Mouse (Mus musculus) kidney, embryonic 14.5 days (tissue): ENCODE data around the gene Mga. TPM values are rescaled to one million over a fixed set of nuclear protein-coding genes. Genes with fewer than 3 reads are reported as not detected.

Experiments
- ATAC-seq: fragments of 200-750 bp; cut with Nextera tagmentation; 2 replicates; pipeline ENCODE4 v1.8.0; 2017; ENCODE audit warnings: moderate number of reproducible peaks, mild to moderate bottlenecking, moderate TSS enrichment, moderate library complexity; ENCODE audit not compliant: low FRiP score, low TSS enrichment
- H3K27ac ChIP-seq: fragments of 300-500 bp; sonication (generic); 2 replicates; pipeline ENCODE4 v1.5.1; 2014; ENCODE audit warnings: low read depth, mild to moderate bottlenecking, low read length, moderate library complexity, mixed read lengths
- H3K27me3 ChIP-seq: fragments of 300-500 bp; sonication (generic); 2 replicates; pipeline ENCODE4 v1.6.1; 2014; ENCODE audit warnings: mild to moderate bottlenecking, low read length; ENCODE audit not compliant: control insufficient read depth, insufficient read depth
- H3K36me3 ChIP-seq: fragments of 300-500 bp; sonication (generic); 2 replicates; pipeline ENCODE4 v1.6.1; 2014; ENCODE audit warnings: low read length, mixed read lengths; ENCODE audit not compliant: control insufficient read depth, insufficient read depth
- H3K4me1 ChIP-seq: fragments of 300-500 bp; sonication (generic); 2 replicates; pipeline ENCODE4 v1.6.1; 2014; ENCODE audit warnings: low read length, mixed read lengths; ENCODE audit not compliant: control insufficient read depth, insufficient read depth
- H3K4me2 ChIP-seq: fragments of 300-500 bp; sonication (generic); replicated peaks from 2 replicates; pipeline ENCODE4 v1.6.1; 2014; ENCODE audit warnings: low read depth, mild to moderate bottlenecking, low read length
- H3K4me3 ChIP-seq: fragments of 300-500 bp; sonication (generic); 2 replicates; pipeline ENCODE4 v1.5.1; 2014; ENCODE audit warnings: mild to moderate bottlenecking, low read length
- H3K9ac ChIP-seq: fragments of 300-500 bp; sonication (generic); 2 replicates; pipeline ENCODE4 v1.6.1; 2014; ENCODE audit warnings: low read depth, mild to moderate bottlenecking, low read length, moderate library complexity
- H3K9me3 ChIP-seq: fragments of 300-500 bp; sonication (generic); 2 replicates; pipeline ENCODE4 v1.6.1; 2016; ENCODE audit warnings: low read length; ENCODE audit not compliant: control insufficient read depth
- WGBS: fragments of 180-500 bp; shearing (Covaris S2); extraction: QIAGEN DNeasy Blood & Tissue Kit; methylation state at CpG from one replicate; pipeline ENCODE4 v1.1.7; 2014; 5-methylcytosine and 5-hydroxymethylcytosine counted together
- polyA plus RNA-seq: library from polyadenylated mRNA; unstranded; fragments of >200 nt; fragmentation: Nextera tagmentation; extraction: Ambion mirVana; gene quantifications from 2 replicates; pipeline ENCODE4 v1.2.1, GENCODE M21; 2014

The Mga gene
- polyA plus RNA-seq, 1 experiment from 2014 or later: 41.5 TPM

DNA sequence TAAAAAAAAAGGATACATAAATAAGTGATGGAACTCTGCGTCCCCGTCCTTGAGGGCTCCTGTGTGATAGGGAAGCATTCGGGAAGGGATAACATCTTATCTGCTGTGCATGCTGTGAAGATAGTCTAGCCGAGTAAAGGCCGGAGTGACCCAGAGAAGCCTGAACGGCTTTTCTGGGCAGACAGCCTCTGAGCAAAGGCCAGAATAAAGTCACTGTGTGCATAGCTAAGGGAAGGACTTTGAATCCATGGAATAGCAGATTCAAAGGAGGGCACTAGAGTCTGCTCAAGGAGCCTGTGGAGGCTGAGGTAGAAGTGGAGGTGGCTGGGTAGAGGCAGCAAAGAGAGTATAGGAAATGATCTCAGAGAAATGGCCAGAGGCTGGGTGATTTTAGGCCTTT, 97.8 kb downstream of the Mga start:
- Histone ChIP-seq H3K9me3 (no peaks in the 10 kb centered on the region), H3K9ac (no peak overlapping the region), H3K4me1 (peaks cover 18% of the 10 kb centered on the region; the same call in 1 of the 2 replicates), H3K4me3 (no peak overlapping the region), H3K36me3 (peaks cover 2% of the 10 kb centered on the region; the same call in 1 of the 2 replicates), H3K4me2 (no peak overlapping the region), H3K27me3 (no peaks in the 10 kb centered on the region), H3K27ac (peak overlapping the region; percentile 93)
- WGBS: 77% methylated on average over 6 of the region's 6 CpGs
- ATAC-seq: no peak

DNA sequence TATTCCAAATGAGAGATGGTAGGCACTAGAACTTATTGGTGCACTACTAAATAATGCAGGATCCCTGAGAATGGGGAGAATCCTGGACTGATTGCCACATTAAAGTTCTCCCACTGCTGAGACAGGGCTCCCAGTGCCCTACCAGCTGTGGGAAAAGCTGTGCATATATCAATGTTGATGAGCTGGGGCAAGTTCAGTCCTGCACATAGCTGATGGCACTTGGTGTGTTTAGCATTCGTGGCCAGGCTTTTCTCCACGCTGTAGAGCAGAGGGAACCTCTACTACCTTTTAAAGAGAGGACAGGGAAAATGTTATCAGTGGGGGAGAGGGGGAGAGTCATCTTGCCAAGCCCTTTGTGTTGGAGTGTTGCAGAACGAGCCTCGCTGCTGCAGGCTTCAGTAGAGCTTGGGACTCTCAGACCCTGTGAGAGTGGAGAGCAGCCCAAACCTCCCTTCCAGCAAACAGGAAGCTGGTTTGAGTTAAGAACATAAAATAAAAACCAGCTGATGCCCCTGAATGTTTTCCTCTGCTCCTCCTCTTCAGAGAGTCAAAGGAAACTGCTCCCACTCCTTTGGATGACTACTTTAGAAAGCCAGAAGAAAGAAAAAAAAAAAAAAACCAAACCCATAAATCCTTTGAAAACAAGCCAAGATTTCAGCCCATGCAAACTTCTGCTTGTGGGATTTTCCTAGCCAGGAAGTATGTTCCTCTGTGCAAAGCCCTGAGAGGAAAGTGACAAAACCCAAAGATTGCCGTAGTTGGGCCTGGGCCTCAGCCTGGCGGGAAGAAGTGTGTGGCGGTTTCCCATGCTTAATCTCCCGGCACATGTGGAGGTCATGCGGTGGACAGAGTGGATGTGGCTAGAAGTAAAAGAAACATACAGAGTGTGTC, 98.6 kb downstream of the Mga start:
- 43% methylated on average over 9 of the region's 9 CpGs for whole genome bisulfite sequencing
- no peaks in the 10 kb centered on the region for H3K9me3 ChIP-seq

DNA sequence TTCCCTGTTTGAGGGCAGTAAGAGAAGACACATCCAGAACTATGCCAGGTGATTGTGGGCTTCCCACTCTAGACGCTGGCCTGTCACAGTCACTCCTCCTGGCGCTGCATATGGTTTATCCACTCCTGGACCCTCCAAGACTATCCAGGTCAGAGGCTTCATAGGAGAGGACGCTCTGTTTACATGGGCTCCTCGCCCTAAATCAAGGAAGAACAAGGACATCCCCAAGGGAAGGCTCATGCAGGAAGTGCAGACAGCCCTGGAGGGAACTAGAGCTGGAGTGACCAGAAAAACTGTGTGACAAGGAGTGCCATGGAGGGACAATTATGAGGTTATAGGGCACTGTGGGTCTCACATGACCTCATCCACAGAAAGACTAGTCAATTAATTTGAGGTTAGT, 100.3 kb downstream of the Mga start:
- Histone ChIP-seq H3K9ac (no peak overlapping the region), H3K27ac (no peak overlapping the region), H3K4me3 (no peak overlapping the region), H3K9me3 (no peaks in the 10 kb centered on the region), H3K4me1 (peaks cover 26% of the 10 kb centered on the region), H3K27me3 (no peaks in the 10 kb centered on the region), H3K36me3 (peaks cover 2% of the 10 kb centered on the region; the same call in 1 of the 2 replicates), H3K4me2 (no peak overlapping the region)
- no peak for ATAC-seq
- 74% methylated on average over 4 of the region's 4 CpGs for WGBS

More for the DNA sequence above, 98.6 kb downstream of the Mga start:
- Histone ChIP-seq H3K9ac (no peak overlapping the region; the same call in 1 of the 2 replicates), H3K36me3 (peaks cover 2% of the 10 kb centered on the region; the same call in 1 of the 2 replicates), H3K4me2 (no peak overlapping the region), H3K27ac (peak overlapping the region; percentile 93), H3K4me1 (peaks cover 18% of the 10 kb centered on the region; the same call in 1 of the 2 replicates), H3K4me3 (no peak overlapping the region), H3K27me3 (no peaks in the 10 kb centered on the region)
- peak; percentile 32; the same call in 1 of the 2 replicates for ATAC-seq

DNA sequence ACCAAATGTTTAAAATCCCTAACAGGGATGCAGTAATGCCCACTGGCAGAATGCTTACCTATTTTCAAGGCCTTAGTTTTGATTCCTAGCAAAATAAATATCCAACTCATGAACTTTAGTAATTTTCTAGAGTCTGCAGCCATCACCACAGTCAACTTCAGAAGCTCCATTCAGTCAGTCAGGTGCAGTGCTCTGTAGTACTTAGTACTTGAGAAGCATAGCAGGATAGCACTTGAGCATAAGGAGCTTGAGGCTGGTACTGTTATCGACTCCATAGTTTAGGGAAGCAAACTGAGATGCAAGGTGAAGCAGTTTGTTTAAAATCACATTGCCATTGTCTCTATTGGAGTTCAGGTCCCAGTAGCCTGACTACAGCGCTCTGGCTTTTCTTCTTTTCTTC, 102.7 kb downstream of the Mga start:
- Histone ChIP-seq H3K36me3 (peaks cover 2% of the 10 kb centered on the region; the same call in 1 of the 2 replicates), H3K9ac (no peak overlapping the region), H3K4me2 (no peak overlapping the region), H3K4me1 (peaks cover 24% of the 10 kb centered on the region), H3K4me3 (no peak overlapping the region), H3K27me3 (no peaks in the 10 kb centered on the region), H3K27ac (no peak overlapping the region), H3K9me3 (no peaks in the 10 kb centered on the region)
- 93% methylated on average over 2 of the region's 2 CpGs for WGBS
- ATAC-seq: no peak

DNA sequence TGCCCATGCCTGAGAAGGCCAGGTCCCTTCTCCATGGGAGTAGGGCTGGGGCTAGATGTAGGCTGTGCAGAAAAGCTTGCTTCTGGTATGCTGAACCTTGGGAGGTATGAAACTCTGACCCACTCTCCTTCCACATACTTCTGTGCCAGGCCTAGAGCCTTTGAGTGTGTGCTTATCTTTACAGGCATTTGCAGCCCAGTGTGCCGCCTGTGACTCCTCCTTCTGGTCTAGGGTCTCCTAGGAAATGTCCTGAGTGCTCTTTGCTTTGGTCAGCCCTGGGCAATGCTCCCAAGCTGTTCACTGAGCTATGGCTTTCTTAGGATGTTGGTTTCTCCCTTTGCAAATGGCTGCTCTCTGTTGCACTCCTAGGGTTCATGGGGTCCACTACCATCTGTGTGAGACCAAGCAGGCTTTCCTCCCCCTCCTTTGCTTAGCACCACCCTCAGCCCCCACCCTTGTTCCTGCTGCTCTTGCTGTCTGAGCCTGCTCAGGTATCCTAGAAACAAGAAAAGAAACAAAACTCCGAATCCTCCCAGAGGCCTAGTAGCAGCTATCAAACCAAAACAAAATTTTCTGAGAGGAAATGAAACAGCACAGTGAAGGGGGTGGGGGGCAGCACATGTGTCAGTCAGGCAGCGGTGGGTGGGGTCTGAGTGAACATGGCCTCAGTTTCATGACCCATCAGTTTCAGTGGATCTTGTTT, 104.0 kb downstream of the Mga start:
- H3K27ac ChIP-seq: peak overlapping the region; percentile 19; the same call in 1 of the 2 replicates

DNA sequence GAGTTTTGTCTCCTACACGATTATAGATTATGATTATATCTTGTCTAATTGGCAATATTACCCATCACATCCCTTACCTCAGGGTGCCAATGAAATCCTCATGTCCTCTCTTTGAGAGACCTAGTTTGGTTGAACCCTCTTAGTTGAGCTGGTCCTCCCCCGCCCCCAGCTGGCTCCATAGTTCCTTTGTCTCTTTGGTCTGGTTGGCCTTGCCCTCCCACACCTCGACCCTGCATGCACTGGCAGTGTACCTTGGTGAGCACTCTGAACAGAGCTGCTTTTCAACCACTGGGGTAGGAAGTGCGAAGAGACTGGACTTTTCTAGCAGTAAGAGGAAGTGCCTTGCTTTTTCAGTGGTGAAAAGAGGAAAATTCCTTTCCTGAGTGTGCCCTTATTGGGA, 104.9 kb downstream of the Mga start:
- no peaks in the 10 kb centered on the region for H3K27me3 ChIP-seq
- peaks cover 2% of the 10 kb centered on the region; the same call in 1 of the 2 replicates for H3K36me3 ChIP-seq
- WGBS: 71% methylated on average over 4 of the region's 4 CpGs
- no peaks in the 10 kb centered on the region for H3K9me3 ChIP-seq
- no peak overlapping the region for H3K4me2 ChIP-seq
- no peak for ATAC-seq
- no peak overlapping the region; the same call in 1 of the 2 replicates for H3K27ac ChIP-seq
- peaks cover 8% of the 10 kb centered on the region; the same call in 1 of the 2 replicates for H3K4me1 ChIP-seq
- H3K4me3 ChIP-seq: no peak overlapping the region
- no peak overlapping the region for H3K9ac ChIP-seq

More for the DNA sequence above, 104.0 kb downstream of the Mga start:
- peaks cover 14% of the 10 kb centered on the region for H3K4me1 ChIP-seq
- no peak overlapping the region for H3K4me2 ChIP-seq
- ATAC-seq: peak; percentile 56; the same call in 1 of the 2 replicates
- H3K27me3 ChIP-seq: no peaks in the 10 kb centered on the region
- H3K4me3 ChIP-seq: no peak overlapping the region
- peaks cover 2% of the 10 kb centered on the region; the same call in 1 of the 2 replicates for H3K36me3 ChIP-seq
- H3K9me3 ChIP-seq: no peaks in the 10 kb centered on the region
- WGBS: 60% methylated on average over 3 of the region's 3 CpGs
- H3K9ac ChIP-seq: no peak overlapping the region

DNA sequence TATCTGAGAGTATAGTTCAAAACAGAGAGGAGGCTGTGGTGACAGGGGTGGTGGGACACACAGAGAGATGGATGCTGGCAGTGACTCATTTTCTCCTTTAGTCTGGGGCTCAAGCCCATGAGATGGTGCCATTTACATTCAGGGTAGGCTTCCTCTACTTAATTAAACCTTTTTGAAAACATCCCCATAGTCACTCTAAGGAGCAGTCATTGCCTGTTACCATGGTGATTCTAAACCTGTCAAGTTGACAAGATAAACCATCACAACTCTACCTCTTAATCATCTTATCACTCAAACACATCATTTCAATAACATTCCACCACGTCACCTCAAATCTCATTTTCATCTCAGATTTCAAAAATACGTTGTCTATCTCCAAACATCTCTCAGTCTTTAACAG, 106.9 kb downstream of the Mga start:
- ATAC-seq: no peak
- 85% methylated on average over 2 of the region's 2 CpGs for WGBS
- H3K27ac ChIP-seq: no peak overlapping the region

DNA sequence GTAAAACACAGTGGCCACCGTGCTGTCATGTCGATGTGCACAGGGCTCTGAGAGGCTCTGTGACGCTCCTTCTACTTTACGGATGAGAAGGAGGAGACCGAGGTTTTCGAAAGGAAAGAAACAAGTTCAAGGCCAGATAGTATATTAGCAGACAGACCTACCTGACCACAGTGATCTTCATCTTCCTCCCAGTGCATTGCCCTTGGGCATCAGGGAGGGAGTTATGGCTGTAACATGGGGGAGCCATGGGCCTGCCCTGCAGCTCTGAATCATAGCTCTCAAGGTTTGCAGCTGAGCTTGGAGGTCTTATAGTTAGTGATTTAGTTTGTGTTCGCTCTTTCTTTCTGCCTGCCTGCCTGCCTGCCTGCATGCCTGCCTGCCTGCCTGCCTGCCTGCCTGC, 109.7 kb downstream of the Mga start:
- 95% methylated on average over 7 of the region's 7 CpGs for WGBS
- ATAC-seq: no peak
- no peak overlapping the region for H3K9ac ChIP-seq
- no peak overlapping the region for H3K4me2 ChIP-seq
- H3K36me3 ChIP-seq: no peaks in the 10 kb centered on the region
- H3K27me3 ChIP-seq: no peaks in the 10 kb centered on the region
- H3K9me3 ChIP-seq: no peaks in the 10 kb centered on the region
- no peak overlapping the region for H3K4me3 ChIP-seq
- 0 out of 2 replicates have a peak, but pooled peaks cover under 1% of the 10 kb centered on the region for H3K4me1 ChIP-seq
- no peak overlapping the region for H3K27ac ChIP-seq

More for the DNA sequence above, 106.9 kb downstream of the Mga start:
- peaks cover 1% of the 10 kb centered on the region; the same call in 1 of the 2 replicates for H3K36me3 ChIP-seq
- H3K27me3 ChIP-seq: no peaks in the 10 kb centered on the region
- H3K4me2 ChIP-seq: no peak overlapping the region
- H3K4me3 ChIP-seq: no peak overlapping the region
- H3K9ac ChIP-seq: no peak overlapping the region
- peaks cover 8% of the 10 kb centered on the region; the same call in 1 of the 2 replicates for H3K4me1 ChIP-seq
- no peaks in the 10 kb centered on the region for H3K9me3 ChIP-seq
